ENCODE assay signal across 27 mouse cellular contexts in genomic region chr16:69992715-69993114, GRCm38 (mm10).
DNase-seq lines count a peak whose midpoint lies in the region; ATAC-seq lines count a peak whose summit lies in the region.
"Had no signal": no experiment of that assay in that cellular context is flagged by ENCODE, and none has a peak within 500 bp of the region (broad histone marks: within the 10 kb centered on the region; RNA-seq: fewer than 3 reads in every experiment).

No protein-coding gene starts in this region.

- H3K27ac ChIP-seq in forebrain, embryonic 14.5 days (ENCODE audit: low read depth, low read length), result no peak overlapping the region
- H3K27ac ChIP-seq in forebrain, embryonic 12.5 days, result no peak overlapping the region
- H3K27ac ChIP-seq in midbrain, embryonic 15.5 days, result no peak overlapping the region
- H3K27ac ChIP-seq in midbrain, embryonic 14.5 days (replicated peaks; ENCODE audit: low read depth, low read length), result no peak overlapping the region
- no peak overlapping the region for H3K27ac ChIP-seq in forebrain, embryonic 16.5 days (ENCODE audit: low read length)
- H3K27ac ChIP-seq: embryonic facial prominence, embryonic 12.5 days; embryonic facial prominence, embryonic 15.5 days; gastrocnemius, adult 2 months; hindbrain, embryonic 12.5 days; hindbrain, postnatal 0 days had no signal

- DNase-seq in forebrain, embryonic 14.5 days (ENCODE audit: low spot score), result no peak
- DNase-seq in midbrain, embryonic 14.5 days, result no peak
- no peak for DNase-seq in urinary bladder, postnatal 25 days (ENCODE audit: low spot score)
- DNase-seq: adrenal gland, postnatal 10 days; adrenal gland, postnatal 36 days; B cell, adult 2 months; cerebellum, adult 11 months; cerebellum, adult 2 months; cerebellum, adult 9-11 months; cerebellum, postnatal 25 days; gastrocnemius, adult 2 months; gastrocnemius, postnatal 14 days; heart, adult 11 months; kidney, adult 18-20 months had no signal

- no peaks in the 10 kb centered on the region for H3K27me3 ChIP-seq in forebrain, embryonic 14.5 days (replicated peaks; ENCODE audit: control insufficient read depth, insufficient read depth, low read length)
- no peaks in the 10 kb centered on the region for H3K27me3 ChIP-seq in forebrain, embryonic 12.5 days
- no peaks in the 10 kb centered on the region for H3K27me3 ChIP-seq in midbrain, embryonic 15.5 days (replicated peaks)
- H3K27me3 ChIP-seq in midbrain, embryonic 14.5 days (ENCODE audit: control insufficient read depth, insufficient read depth, low read length), result no peaks in the 10 kb centered on the region
- no peaks in the 10 kb centered on the region for H3K27me3 ChIP-seq in forebrain, embryonic 16.5 days (replicated peaks; ENCODE audit: control insufficient read depth, insufficient read depth, low read length)
- H3K27me3 ChIP-seq: CH12.LX; embryonic facial prominence, embryonic 12.5 days; embryonic facial prominence, embryonic 15.5 days; hindbrain, embryonic 12.5 days had no signal

- H3K9ac ChIP-seq in forebrain, embryonic 14.5 days (ENCODE audit: low read length), result no peak overlapping the region
- no peak overlapping the region for H3K9ac ChIP-seq in forebrain, embryonic 12.5 days
- no peak overlapping the region for H3K9ac ChIP-seq in midbrain, embryonic 15.5 days
- no peak overlapping the region for H3K9ac ChIP-seq in midbrain, embryonic 14.5 days (replicated peaks; ENCODE audit: low read length)
- no peak overlapping the region for H3K9ac ChIP-seq in forebrain, embryonic 16.5 days (replicated peaks; ENCODE audit: low read depth, low read length)
- H3K9ac ChIP-seq: embryonic facial prominence, embryonic 12.5 days; embryonic facial prominence, embryonic 15.5 days; hindbrain, embryonic 12.5 days had no signal

- H3K4me1 ChIP-seq in forebrain, embryonic 14.5 days (ENCODE audit: control insufficient read depth, insufficient read depth, low read length), result peaks cover 3% of the 10 kb centered on the region; the same call in 1 of the 2 replicates
- H3K4me1 ChIP-seq in forebrain, embryonic 12.5 days, result no peaks in the 10 kb centered on the region; the same call in none of the 2 replicates
- H3K4me1 ChIP-seq in midbrain, embryonic 15.5 days, result no peaks in the 10 kb centered on the region
- H3K4me1 ChIP-seq in midbrain, embryonic 14.5 days (ENCODE audit: control insufficient read depth, insufficient read depth, low read length), result no peaks in the 10 kb centered on the region
- H3K4me1 ChIP-seq in forebrain, embryonic 16.5 days (replicated peaks; ENCODE audit: control insufficient read depth, insufficient read depth, low read length), result peaks cover 4% of the 10 kb centered on the region; the same call in 1 of the 2 replicates
- H3K4me1 ChIP-seq: embryonic facial prominence, embryonic 12.5 days; embryonic facial prominence, embryonic 15.5 days; hindbrain, embryonic 12.5 days had no signal

- H3K4me3 ChIP-seq in forebrain, embryonic 14.5 days (ENCODE audit: low read depth, low read length), result no peak overlapping the region
- H3K4me3 ChIP-seq in forebrain, embryonic 12.5 days (replicated peaks), result no peak overlapping the region
- no peak overlapping the region for H3K4me3 ChIP-seq in midbrain, embryonic 15.5 days
- no peak overlapping the region for H3K4me3 ChIP-seq in midbrain, embryonic 14.5 days (replicated peaks; ENCODE audit: low read depth, low read length)
- no peak overlapping the region for H3K4me3 ChIP-seq in forebrain, embryonic 16.5 days (replicated peaks; ENCODE audit: low read length)
- H3K4me3 ChIP-seq: embryonic facial prominence, embryonic 12.5 days; embryonic facial prominence, embryonic 15.5 days; gastrocnemius, adult 2 months; hindbrain, embryonic 12.5 days had no signal

- no peaks in the 10 kb centered on the region for H3K36me3 ChIP-seq in forebrain, embryonic 14.5 days (ENCODE audit: control insufficient read depth, insufficient read depth, low read length)
- H3K36me3 ChIP-seq in forebrain, embryonic 12.5 days (replicated peaks), result no peaks in the 10 kb centered on the region
- H3K36me3 ChIP-seq in midbrain, embryonic 15.5 days (replicated peaks), result no peaks in the 10 kb centered on the region
- H3K36me3 ChIP-seq in midbrain, embryonic 14.5 days (ENCODE audit: control insufficient read depth, insufficient read depth, low read length), result no peaks in the 10 kb centered on the region
- no peaks in the 10 kb centered on the region for H3K36me3 ChIP-seq in forebrain, embryonic 16.5 days (ENCODE audit: control insufficient read depth, insufficient read depth)
- H3K36me3 ChIP-seq: embryonic facial prominence, embryonic 12.5 days; embryonic facial prominence, embryonic 15.5 days; G1E; hindbrain, embryonic 12.5 days had no signal

- 71% methylated on average over 4 of the region's 4 CpGs for WGBS in forebrain, embryonic 14.5 days
- WGBS in forebrain, embryonic 12.5 days, result 80% methylated on average over 4 of the region's 4 CpGs
- 59% methylated on average over 4 of the region's 4 CpGs for WGBS in midbrain, embryonic 15.5 days
- 72% methylated on average over 4 of the region's 4 CpGs for WGBS in midbrain, embryonic 14.5 days
- 60% methylated on average over 4 of the region's 4 CpGs for WGBS in forebrain, embryonic 16.5 days

- no peak overlapping the region for H3K4me2 ChIP-seq in forebrain, embryonic 14.5 days (ENCODE audit: low read length)
- no peak overlapping the region for H3K4me2 ChIP-seq in forebrain, embryonic 12.5 days
- no peak overlapping the region for H3K4me2 ChIP-seq in midbrain, embryonic 15.5 days
- no peak overlapping the region for H3K4me2 ChIP-seq in midbrain, embryonic 14.5 days (ENCODE audit: low read length)
- H3K4me2 ChIP-seq in forebrain, embryonic 16.5 days (ENCODE audit: low read length), result no peak overlapping the region
- H3K4me2 ChIP-seq: embryonic facial prominence, embryonic 12.5 days; embryonic facial prominence, embryonic 15.5 days; heart, embryonic 11.5 days; hindbrain, embryonic 12.5 days had no signal

- peak; percentile 63; the same call in 1 of the 2 replicates for ATAC-seq in forebrain, embryonic 14.5 days
- ATAC-seq in forebrain, embryonic 12.5 days (ENCODE audit: low FRiP score), result no peak
- 0 out of 2 replicates have a peak, but pooled peaks have one; percentile 52 for ATAC-seq in midbrain, embryonic 15.5 days (replicated peaks)
- ATAC-seq in midbrain, embryonic 14.5 days (ENCODE audit: low FRiP score, low TSS enrichment), result no peak
- ATAC-seq in forebrain, embryonic 16.5 days, result 0 out of 2 replicates have a peak, but pooled peaks have one; percentile 54
- ATAC-seq: hindbrain, postnatal 0 days; inflammation-experienced regulatory T-cells, adult 6 months; intestine, embryonic 16.5 days; Patski had no signal

- no peaks in the 10 kb centered on the region for H3K9me3 ChIP-seq in forebrain, embryonic 14.5 days (replicated peaks; ENCODE audit: control insufficient read depth, low read length)
- no peaks in the 10 kb centered on the region for H3K9me3 ChIP-seq in forebrain, embryonic 12.5 days
- H3K9me3 ChIP-seq in midbrain, embryonic 15.5 days, result no peaks in the 10 kb centered on the region
- no peaks in the 10 kb centered on the region for H3K9me3 ChIP-seq in midbrain, embryonic 14.5 days (ENCODE audit: control insufficient read depth, low read length)
- H3K9me3 ChIP-seq in forebrain, embryonic 16.5 days (ENCODE audit: control insufficient read depth, low read length), result no peaks in the 10 kb centered on the region
- H3K9me3 ChIP-seq: embryonic facial prominence, embryonic 12.5 days; embryonic facial prominence, embryonic 15.5 days; G1E; hindbrain, embryonic 12.5 days had no signal

Comparison
In these comparisons a context has a peak if more than half of its experiments do, and no peak if none do; other contexts are left out.
1. ATAC-seq: peak in forebrain, embryonic 14.5 days (single experiment), midbrain, embryonic 15.5 days (single experiment) and forebrain, embryonic 16.5 days (single experiment); none in forebrain, embryonic 12.5 days (single experiment) and midbrain, embryonic 14.5 days (single experiment).